Mouse (Mus musculus) liver, embryonic 12.5 days (tissue): ENCODE results near the gene Adgrg6. TPM values are rescaled to one million over a fixed set of nuclear protein-coding genes. Genes with fewer than 3 reads are reported as not detected.

Experiments used
- polyA plus RNA-seq: library from polyadenylated mRNA; unstranded; fragments of >200 nt; fragmentation: Nextera tagmentation; extraction: Ambion mirVana; gene quantifications from 2 replicates; pipeline ENCODE4 v1.2.1, GENCODE M21; 2016

Adgrg6 gene
- polyA plus RNA-seq, 1 experiment from 2014 or later = 1.1 TPM

Other genes with a start within 250 kb of the Adgrg6 start
- 54.0 and 58.9 TPM in 2 replicates for gene Vta1, start 159.9 kb upstream of the Adgrg6 start, polyA plus RNA-seq
- gene Nmbr, start 159.9 kb upstream of the Adgrg6 start, polyA plus RNA-seq = not detected in 2 replicates
- gene Gje1, start 172.6 kb upstream of the Adgrg6 start, polyA plus RNA-seq = not detected in 2 replicates